Mouse (Mus musculus) embryonic stem cell, embryonic (primary cell): Measurements from ENCODE around the gene Kcnj10.

Source experiments
- CTCF ChIA-PET, 4 experiments: fragments of 300-600 bp in 2 of 4; fragments of 350-600 bp in 2 of 4; sonication (Branson Sonifier 250); formaldehyde crosslinking; loops; one replicate each; lab custom pipeline; 2022; ENCODE audit warnings: inconsistent platforms in 2 of 4; lab: Charles Lee
- POLR2A ChIA-PET, 4 experiments: fragments of 300-600 bp in 2 of 4; fragments of 350-600 bp in 2 of 4; sonication (Branson Sonifier 250); formaldehyde crosslinking; loops; one replicate each; lab custom pipeline; 2022; ENCODE audit warnings: antibody characterized with exemption in 4 of 4, inconsistent platforms in 1 of 4; lab: Charles Lee

The Kcnj10 gene

DNA sequence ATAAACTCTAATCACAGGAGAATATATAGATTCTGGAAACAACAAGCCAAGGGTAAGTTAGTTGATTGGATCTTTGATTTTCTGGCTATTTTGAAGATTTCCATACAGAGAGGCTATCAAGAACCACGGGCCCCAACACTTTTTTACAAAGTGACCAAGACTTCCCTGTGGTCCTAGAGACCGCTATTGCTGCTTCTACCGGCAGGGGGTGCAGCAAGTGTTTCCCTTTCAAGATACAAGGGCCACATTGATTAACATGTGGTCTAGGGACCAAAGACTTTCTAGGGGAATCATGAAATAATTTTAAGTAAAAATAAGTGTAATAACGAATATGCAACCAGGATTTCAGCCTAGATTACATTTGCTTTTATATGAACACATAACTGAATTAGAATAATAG lies 69.8 kb downstream of the Kcnj10 start:
- POLR2A ChIA-PET, result interaction anchor here in 1 of 4 experiments (0.6 kb wide), 1 partner anchor 22 kb away, joined by 5 read pairs; no protein-coding TSS in a partner anchor

GRCm38 (mm10) chr1:172412204-172412603 lies 71.2 kb downstream of the Kcnj10 start:
- ChIA-PET POLR2A (no interaction called here), CTCF (interaction anchor here (0.6 to 4.3 kb wide), 5 partner anchors 11 to 937 kb away, joined by 3 to 34 read pairs (median 5); partner anchors contain the start of gene Igsf9 (in 1 of the 4))

More for the DNA sequence above, 69.8 kb downstream of the Kcnj10 start:
- CTCF ChIA-PET, result interaction anchor here in 1 of 4 experiments (3.2 kb wide), 1 partner anchor 79 kb away, joined by 46 read pairs; no protein-coding TSS in a partner anchor

DNA sequence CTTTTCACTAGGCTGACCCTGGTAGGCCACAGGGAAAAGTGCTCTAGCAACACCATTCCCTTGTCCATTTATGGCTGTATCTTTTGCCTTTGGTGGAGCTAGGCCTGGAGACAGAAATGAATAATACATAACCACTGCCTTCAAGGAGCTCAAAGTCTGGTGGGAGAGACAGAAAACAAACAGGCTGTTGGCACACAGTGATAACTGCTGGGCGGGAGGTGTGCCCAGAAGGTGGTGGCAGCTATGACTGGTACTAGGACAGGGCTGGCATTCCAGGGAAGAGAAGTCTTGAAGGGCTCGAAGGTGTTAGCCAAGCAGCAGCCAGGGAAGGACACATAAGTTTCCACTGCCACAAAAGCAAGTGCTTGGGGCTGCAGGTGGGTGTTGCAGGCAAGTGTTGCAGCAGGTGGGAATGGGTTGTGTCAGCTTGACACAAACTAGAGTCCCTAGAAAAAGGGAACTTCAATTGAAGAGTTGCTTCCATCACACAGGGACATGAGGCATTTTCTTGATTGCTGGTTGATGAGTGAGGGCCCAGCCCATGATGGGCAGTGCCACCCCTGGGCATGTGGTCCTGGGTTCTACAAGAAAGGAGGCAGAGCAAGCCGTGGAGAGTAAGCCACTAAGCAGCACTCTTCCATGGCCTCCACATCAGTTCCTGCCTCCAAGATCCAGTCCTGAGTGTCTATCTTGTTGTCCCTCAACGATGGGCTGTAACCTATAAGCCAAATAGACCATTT lies 72.7 kb downstream of the Kcnj10 start:
- ChIA-PET CTCF (interaction anchor here in 3 of 4 experiments (0.6 to 4.3 kb wide), 6 partner anchors 76 to 1003 kb away, joined by 3 to 34 read pairs (median 4); no protein-coding TSS in a partner anchor), POLR2A (interaction anchor here in 1 of 4 experiments (0.9 to 1.5 kb wide), 2 partner anchors 68 kb away, joined by 3 to 5 read pairs; partner anchors contain the start of gene Igsf9)

GRCm38 (mm10) chr1:172414231-172414585 lies 73.2 kb downstream of the Kcnj10 start:
- CTCF ChIA-PET, result interaction anchor here in 2 of 4 experiments (1.7 to 4.3 kb wide), 2 partner anchors 76 kb away, joined by 6 to 34 read pairs; no protein-coding TSS in a partner anchor
- POLR2A ChIA-PET, result interaction anchor here in 1 of 4 experiments (1.5 kb wide), 1 partner anchor 67 kb away, joined by 5 read pairs; the partner anchor contains the start of gene Igsf9

- POLR2A ChIA-PET, result interaction anchor here in 3 of 4 experiments (0.7 to 1.5 kb wide), 3 partner anchors 58 to 114 kb away, joined by 3 to 5 read pairs (median 4); partner anchors contain the start of gene Igsf9 (in 1 of the 3)
- CTCF ChIA-PET, result interaction anchor here in 2 of 4 experiments (1.1 to 4.3 kb wide), 4 partner anchors 66 to 113 kb away, joined by 3 to 34 read pairs (median 10); partner anchors contain the start of gene Igsf9 (in 1 of the 2)
These were observed 74.1 kb downstream of the Kcnj10 start for GRCm38 (mm10) chr1:172415061-172415460.

DNA sequence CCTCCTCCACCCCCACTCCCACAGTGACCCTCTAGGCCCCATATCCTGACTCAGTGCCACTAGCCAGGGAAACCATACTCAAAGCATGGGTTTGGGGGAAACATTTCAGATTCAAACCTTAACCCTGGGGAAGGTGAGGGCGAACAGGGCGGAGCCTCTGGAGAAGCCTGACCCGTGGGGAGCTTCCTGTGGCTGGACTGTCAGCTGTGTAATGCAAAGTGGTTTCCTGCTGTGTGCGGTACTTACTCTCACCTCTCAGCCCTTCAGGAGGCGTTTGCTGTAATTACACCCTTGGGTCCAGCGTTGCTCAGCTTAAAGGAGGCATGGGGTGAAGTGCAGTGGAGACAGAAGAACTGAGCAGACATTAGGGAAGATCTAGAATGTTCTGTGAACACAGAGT lies 77.2 kb downstream of the Kcnj10 start:
- POLR2A ChIA-PET, result interaction anchor here in 3 of 4 experiments (0.7 to 1.3 kb wide), 10 partner anchors 9 to 361 kb away, joined by 3 to 5 read pairs (median 3); partner anchors contain the start of genes Pigm (in 1 of the 3) and Tagln2 (in 1 of the 3)

DNA sequence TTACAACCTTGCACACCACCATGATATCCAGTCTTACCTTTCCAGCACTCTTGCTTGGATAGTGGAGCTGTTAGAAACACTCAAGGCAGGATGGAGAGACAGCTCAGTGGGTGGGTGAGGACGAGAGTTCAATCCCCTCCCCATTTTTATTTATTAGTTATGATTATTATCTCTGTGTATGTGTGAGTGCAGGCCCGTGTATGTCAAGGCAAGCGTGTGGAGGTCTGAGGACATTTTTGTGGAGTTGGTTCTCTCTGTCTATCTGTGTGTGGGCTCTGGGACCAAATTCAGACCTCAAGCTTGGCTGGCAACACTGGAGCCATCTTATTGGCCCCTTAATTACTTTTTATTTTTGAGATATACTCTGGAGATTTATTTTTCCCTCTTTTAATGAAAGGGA lies 77.6 kb downstream of the Kcnj10 start:
- POLR2A ChIA-PET, result interaction anchor here in 3 of 4 experiments (0.7 to 1.3 kb wide), 7 partner anchors 12 to 362 kb away, joined by 3 to 5 read pairs (median 3); partner anchors contain the start of genes Pigm (in 1 of the 3) and Tagln2 (in 1 of the 3)
- CTCF ChIA-PET, result interaction anchor here in 3 of 4 experiments (0.6 to 1.2 kb wide), 7 partner anchors 10 to 110 kb away, joined by 3 to 8 read pairs (median 3); partner anchors contain the start of gene Igsf9 (in 1 of the 3)

More for the DNA sequence above, 77.2 kb downstream of the Kcnj10 start:
- CTCF ChIA-PET, result interaction anchor here in 3 of 4 experiments (0.6 to 1.2 kb wide), 7 partner anchors 10 to 110 kb away, joined by 3 to 8 read pairs (median 3); partner anchors contain the start of gene Igsf9 (in 1 of the 3)

GRCm38 (mm10) chr1:172420181-172420580 lies 79.2 kb downstream of the Kcnj10 start:
- CTCF ChIA-PET, result interaction anchor here in 2 of 4 experiments (0.5 to 0.9 kb wide), 2 partner anchors 80 to 108 kb away, joined by 3 to 9 read pairs; partner anchors contain the start of gene Tagln2 (in 1 of the 2)

DNA sequence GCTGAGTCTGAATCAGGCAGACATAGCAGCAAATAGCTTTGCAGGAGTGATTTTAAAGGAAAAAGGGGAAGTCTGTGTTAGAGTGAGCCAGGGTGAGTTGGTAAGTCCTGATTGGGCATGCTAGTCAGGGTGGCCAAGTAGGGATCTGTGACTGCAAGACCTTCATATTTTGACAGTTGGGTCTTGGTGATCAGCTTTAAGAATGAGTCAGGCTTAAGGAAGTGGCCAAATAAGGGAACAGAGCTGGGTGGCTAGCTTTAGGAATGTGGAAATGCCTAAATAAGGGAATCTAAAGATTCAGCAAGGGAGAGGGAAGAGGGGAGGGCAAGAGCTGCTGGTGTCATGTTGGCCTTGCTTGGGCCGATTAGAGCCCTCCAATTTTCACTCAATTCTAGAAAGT lies 82.4 kb downstream of the Kcnj10 start:
- ChIA-PET POLR2A (interaction anchor here in 1 of 4 experiments (0.6 to 1.0 kb wide), 2 partner anchors 67 to 925 kb away, joined by 3 to 4 read pairs; no protein-coding TSS in a partner anchor), CTCF (interaction anchor here (0.5 to 1.9 kb wide), 6 partner anchors 11 to 419 kb away, joined by 3 to 5 read pairs (median 3); no protein-coding TSS in a partner anchor)

More at GRCm38 (mm10) chr1:172420181-172420580, 79.2 kb downstream of the Kcnj10 start:
- POLR2A ChIA-PET, result interaction anchor here in 1 of 4 experiments (1.2 kb wide), 1 partner anchor 19 kb away, joined by 3 read pairs; no protein-coding TSS in a partner anchor
